Mouse (Mus musculus): Measurements from ENCODE around the gene Ndfip2. TPM values are rescaled to one million over a fixed set of nuclear protein-coding genes. Genes with fewer than 3 reads are reported as not detected.

Gene Ndfip2
- total RNA-seq, 2 experiments from 2014 or later = 11.6 to 16.8 TPM

- ATAC-seq (replicated peaks; ENCODE audit: poor library complexity, severe bottlenecking) = no peak
These were observed 18.9 kb downstream of the Ndfip2 start for GRCm38 (mm10) chr14:105277277-105277676.

- no peak for ATAC-seq (replicated peaks; ENCODE audit: poor library complexity, severe bottlenecking)
These were observed 25.7 kb downstream of the Ndfip2 start for GRCm38 (mm10) chr14:105284062-105284461.

GRCm38 (mm10) chr14:105287557-105287956 is 29.2 kb downstream of the Ndfip2 start:
- no peak for ATAC-seq (replicated peaks; ENCODE audit: poor library complexity, severe bottlenecking)

GRCm38 (mm10) chr14:105287972-105288371 is 29.6 kb downstream of the Ndfip2 start:
- ATAC-seq (replicated peaks; ENCODE audit: poor library complexity, severe bottlenecking) = no peak

- ATAC-seq (replicated peaks; ENCODE audit: poor library complexity, severe bottlenecking) = peak; percentile 100
These were observed 30.2 kb downstream of the Ndfip2 start for GRCm38 (mm10) chr14:105288529-105288928.

GRCm38 (mm10) chr14:105292139-105292538 is 33.8 kb downstream of the Ndfip2 start:
- no peak for ATAC-seq (replicated peaks; ENCODE audit: poor library complexity, severe bottlenecking)

GRCm38 (mm10) chr14:105293777-105294176 is 35.4 kb downstream of the Ndfip2 start:
- ATAC-seq (replicated peaks; ENCODE audit: poor library complexity, severe bottlenecking) = no peak

- ATAC-seq (replicated peaks; ENCODE audit: poor library complexity, severe bottlenecking) = peak; percentile 72
These were observed 37.6 kb downstream of the Ndfip2 start for GRCm38 (mm10) chr14:105295820-105296582.

DNA sequence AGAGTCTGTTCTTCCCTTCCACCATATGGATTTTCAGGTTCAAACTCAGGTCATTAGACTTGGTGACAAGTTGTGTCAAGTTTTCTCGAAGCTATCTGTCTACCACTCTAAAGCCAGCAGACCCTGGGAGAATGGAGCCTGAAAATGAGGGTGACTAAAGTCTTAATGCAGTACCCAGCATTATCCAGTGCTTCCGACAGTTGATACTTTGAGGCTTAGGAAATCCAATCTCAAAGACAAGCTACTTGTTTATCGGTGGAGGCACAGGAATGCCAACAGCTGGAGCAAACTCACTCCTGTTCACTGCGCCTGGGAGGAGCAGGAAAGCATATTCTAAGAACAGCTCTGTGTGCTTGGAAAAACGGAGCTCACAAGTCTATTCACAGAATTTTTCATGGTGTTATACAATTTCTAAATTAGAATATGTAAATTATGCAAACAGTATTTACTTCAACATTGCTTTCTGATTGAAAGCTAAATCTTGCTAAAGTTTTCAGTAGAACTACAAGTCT is 41.4 kb downstream of the Ndfip2 start:
- ATAC-seq (replicated peaks; ENCODE audit: poor library complexity, severe bottlenecking) = no peak

DNA sequence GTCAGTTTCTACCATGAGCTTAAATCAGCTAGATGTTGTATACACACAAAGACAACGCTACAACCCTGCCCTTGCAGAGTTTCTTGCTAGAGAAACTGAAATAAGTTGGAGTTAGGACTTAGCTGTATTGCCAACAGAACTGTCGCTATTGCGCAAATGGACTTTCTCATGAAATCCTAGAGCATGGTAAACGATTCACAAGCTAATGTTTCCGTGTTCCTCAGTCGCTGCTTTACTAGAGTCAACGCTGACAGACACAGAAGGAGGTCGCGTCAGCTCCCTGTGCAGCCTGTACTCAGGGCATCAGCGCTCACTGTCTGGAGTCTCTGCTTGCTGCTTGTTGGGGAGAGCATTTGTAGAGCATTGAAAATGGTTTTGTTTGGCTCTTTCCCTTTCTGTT is 42.2 kb downstream of the Ndfip2 start:
- peak; percentile 70 for ATAC-seq (replicated peaks; ENCODE audit: poor library complexity, severe bottlenecking)

- no peak for ATAC-seq (replicated peaks; ENCODE audit: poor library complexity, severe bottlenecking)
These were observed 44.3 kb downstream of the Ndfip2 start for GRCm38 (mm10) chr14:105302708-105303107.

DNA sequence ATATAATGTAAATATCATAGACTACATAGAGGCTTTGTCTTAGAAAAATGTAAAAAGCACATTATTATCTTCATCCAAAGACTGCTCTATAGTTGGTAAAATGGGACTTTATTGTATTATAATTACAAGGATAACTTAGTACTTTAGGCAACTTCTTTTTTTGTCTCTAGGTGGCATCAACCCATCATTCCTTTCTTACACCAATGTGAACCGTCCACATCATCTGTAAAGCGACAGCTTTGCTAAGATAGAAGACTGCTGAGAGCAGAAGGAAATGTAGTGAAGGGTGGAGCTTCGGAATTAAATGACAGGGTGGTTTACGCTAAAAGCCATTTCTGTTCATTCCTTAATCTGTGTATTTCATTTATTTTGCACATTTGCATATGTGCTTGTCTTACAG is 49.3 kb downstream of the Ndfip2 start:
- ATAC-seq (replicated peaks; ENCODE audit: poor library complexity, severe bottlenecking) = no peak

DNA sequence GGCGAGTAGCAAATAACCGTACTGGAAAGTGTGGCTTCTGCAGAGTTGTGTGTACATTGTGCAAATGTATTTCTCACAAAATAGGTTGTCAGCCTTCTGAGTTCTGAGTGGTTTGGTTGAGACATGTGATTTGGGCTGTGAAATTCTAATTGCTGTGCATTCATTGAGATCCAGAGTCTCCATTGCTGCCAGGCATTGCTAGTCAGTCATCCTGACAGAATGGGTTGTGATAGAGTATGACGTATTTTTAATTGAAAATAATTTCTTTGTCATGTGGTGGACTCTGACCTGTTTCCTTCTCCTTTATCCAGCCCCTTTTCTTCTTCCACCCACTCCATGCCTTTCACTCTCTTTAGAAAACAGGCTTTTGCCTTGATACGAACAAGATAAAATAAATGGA is 54.0 kb downstream of the Ndfip2 start:
- no peak for ATAC-seq (replicated peaks; ENCODE audit: poor library complexity, severe bottlenecking)

DNA sequence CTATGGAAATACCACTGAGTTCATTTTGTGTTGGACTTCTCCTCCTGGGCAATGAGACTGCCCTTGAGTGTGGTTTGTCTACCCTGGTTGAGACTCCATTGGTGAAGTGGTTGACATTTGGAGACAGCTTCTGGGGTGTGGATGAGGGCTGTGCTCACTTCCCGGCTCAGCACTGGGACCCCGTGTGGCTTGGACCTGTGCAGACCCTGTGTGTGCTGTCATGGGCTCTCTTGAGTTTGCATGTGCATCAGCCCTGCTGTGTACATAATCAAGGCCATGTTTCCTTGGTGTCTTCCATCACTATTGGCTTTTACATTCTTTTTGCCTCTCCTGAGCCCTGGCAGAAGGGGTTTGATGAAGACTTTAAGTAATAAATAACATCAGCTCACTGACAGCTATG is 54.6 kb downstream of the Ndfip2 start:
- no peak for ATAC-seq (replicated peaks; ENCODE audit: poor library complexity, severe bottlenecking)

- ATAC-seq (replicated peaks; ENCODE audit: poor library complexity, severe bottlenecking) = peak; percentile 44; the same call in 1 of the 2 replicates
These were observed 55.5 kb downstream of the Ndfip2 start for GRCm38 (mm10) chr14:105313877-105314276.

DNA sequence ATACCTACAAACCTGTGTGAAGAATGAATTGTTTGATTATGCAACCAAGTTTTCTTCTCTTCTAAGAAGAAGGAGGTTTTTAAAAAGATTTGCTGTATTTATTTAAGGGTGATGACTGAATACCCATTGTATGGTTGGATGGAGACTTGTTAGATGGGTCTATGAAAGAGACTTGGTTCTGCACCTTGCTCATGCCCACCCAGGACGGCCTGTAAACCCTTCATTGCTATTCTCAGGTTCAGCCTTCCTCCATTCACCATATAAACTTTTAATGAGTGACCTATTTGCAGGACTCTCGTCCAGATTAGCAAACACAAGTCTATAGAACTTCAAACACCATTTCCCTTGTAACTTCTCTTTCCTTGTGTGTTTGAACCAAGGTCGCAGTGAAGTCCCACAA is 63.3 kb downstream of the Ndfip2 start:
- ATAC-seq (replicated peaks; ENCODE audit: poor library complexity, severe bottlenecking) = no peak

DNA sequence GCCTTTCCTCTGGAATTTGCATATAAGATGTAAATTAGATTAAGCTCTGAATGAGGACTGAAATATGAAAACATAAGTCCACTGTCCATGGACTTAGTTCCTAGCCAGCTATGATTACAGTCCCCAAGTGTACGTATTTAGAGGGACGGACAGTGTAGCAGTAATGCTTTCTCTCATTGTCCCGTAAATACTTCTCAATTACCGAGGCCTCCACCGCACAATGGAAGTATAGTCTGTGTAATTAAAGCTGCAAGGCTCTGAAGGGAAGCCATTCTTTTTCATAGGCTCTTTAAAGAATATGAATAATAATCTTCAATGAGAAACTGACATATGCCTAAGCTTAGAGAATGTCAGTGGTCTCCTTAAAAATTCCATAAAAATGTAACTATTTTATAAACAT is 64.5 kb downstream of the Ndfip2 start:
- ATAC-seq (replicated peaks; ENCODE audit: poor library complexity, severe bottlenecking) = no peak

- ATAC-seq (replicated peaks; ENCODE audit: poor library complexity, severe bottlenecking) = no peak
These were observed 65.1 kb downstream of the Ndfip2 start for GRCm38 (mm10) chr14:105323448-105323847.

GRCm38 (mm10) chr14:105328397-105329302 is 70.3 kb downstream of the Ndfip2 start:
- ATAC-seq (replicated peaks; ENCODE audit: poor library complexity, severe bottlenecking) = peak; percentile 80

DNA sequence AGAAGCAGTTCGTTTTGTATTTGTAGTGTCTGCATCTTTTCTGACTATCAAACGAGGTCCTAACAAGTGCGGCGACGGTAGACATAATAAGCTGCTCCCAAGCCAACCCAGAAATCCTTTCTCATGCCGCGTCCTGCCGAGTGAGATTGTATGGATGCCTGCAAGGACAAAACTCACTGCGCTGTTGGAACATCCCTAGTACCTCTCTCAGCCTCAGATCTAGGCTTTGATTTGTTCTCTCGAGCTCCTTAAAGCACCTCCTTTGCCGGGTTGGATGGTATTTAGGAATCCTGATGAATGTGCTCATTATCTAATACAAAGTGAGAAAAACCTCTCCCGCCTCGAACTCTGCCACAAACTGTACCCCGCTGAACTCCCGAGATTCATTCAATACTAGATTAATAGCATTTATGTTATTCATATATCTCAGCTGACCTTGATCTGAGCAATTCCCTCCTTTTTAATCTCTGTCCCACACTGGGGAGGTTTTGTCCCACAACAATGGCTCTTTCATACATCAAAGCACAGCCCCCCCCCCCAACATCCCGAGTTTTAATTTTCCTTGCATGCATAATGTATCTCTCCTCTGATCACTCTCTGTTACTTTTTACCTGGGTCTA is 75.2 kb downstream of the Ndfip2 start:
- no peak for ATAC-seq (replicated peaks; ENCODE audit: poor library complexity, severe bottlenecking)

GRCm38 (mm10) chr14:105341765-105342164 is 83.4 kb downstream of the Ndfip2 start:
- no peak for ATAC-seq (replicated peaks; ENCODE audit: poor library complexity, severe bottlenecking)
